Mouse (Mus musculus) spleen, adult 2 months (tissue): ENCODE data around the gene Gadl1.

Source experiments
- CTCF ChIP-seq: fragments of 200-500 bp; IDR thresholded peaks from 2 replicates; pipeline ENCODE4 v1.5.1; 2011; ENCODE audit warnings: mild to moderate bottlenecking, inconsistent platforms; ENCODE audit not compliant: insufficient read depth, insufficient read length, insufficient replicate concordance; ENCODE audit errors: extremely low read depth
- POLR2A ChIP-seq: fragments of 200-500 bp; IDR thresholded peaks from 2 replicates; pipeline ENCODE4 v1.6.1; 2011; ENCODE audit warnings: low read depth, low read length, inconsistent platforms

- TF ChIP-seq CTCF (no peak), POLR2A (no peak)
Observed at GRCm38 (mm10) chr9:115943577-115944320, 34.5 kb downstream of the Gadl1 start.
